Mouse (Mus musculus): ENCODE results near the gene Ros1.

Ros1 gene

DNA sequence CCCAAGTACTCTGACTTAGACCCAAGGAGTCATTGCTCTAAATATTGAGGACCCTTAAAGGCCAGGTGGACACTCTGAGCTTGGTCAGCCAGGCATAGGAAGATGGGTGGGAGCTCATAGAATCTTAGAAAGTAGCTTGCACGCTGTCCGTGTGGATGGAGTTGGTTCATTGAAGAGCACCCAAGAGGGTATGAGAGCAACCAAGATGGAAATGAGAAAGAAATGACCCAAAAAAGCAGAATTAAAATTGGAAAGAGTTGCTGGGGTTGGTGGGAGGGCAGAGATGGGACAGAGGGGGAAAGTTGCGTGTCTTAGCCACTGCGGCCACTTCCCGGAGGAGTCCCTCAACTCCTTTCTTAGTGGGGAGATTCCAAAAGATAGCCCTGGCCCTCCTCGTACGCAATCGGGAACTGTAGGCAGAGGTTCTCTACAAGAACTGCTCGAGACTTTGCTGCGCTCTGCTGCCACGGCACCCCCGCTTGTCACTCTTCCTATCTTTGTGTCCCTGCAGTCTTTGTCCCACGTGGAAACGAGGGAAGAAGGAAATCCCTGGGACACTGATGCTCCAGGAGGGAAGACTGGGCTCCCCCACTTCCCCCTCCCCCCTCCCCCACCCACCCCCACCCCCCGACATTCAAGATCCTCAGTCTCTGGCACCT is 173.2 kb downstream of the Ros1 start:
- no peak for DNase-seq

GRCm38 (mm10) chr10:52021231-52021630 is 173.8 kb downstream of the Ros1 start:
- no peak for DNase-seq

GRCm38 (mm10) chr10:52018471-52018870 is 176.6 kb downstream of the Ros1 start:
- no peak for DNase-seq

Measured in cerebellum, adult 9-11 months (tissue).